Mouse (Mus musculus) left cerebral cortex, adult 11 months (tissue): ENCODE results near the gene Ccdc127.

Source experiments
- DNase-seq: peaks from one replicate; pipeline ENCODE4 v3.0.0; 2022; ENCODE audit warnings: low spot score

Gene Ccdc127

DNA sequence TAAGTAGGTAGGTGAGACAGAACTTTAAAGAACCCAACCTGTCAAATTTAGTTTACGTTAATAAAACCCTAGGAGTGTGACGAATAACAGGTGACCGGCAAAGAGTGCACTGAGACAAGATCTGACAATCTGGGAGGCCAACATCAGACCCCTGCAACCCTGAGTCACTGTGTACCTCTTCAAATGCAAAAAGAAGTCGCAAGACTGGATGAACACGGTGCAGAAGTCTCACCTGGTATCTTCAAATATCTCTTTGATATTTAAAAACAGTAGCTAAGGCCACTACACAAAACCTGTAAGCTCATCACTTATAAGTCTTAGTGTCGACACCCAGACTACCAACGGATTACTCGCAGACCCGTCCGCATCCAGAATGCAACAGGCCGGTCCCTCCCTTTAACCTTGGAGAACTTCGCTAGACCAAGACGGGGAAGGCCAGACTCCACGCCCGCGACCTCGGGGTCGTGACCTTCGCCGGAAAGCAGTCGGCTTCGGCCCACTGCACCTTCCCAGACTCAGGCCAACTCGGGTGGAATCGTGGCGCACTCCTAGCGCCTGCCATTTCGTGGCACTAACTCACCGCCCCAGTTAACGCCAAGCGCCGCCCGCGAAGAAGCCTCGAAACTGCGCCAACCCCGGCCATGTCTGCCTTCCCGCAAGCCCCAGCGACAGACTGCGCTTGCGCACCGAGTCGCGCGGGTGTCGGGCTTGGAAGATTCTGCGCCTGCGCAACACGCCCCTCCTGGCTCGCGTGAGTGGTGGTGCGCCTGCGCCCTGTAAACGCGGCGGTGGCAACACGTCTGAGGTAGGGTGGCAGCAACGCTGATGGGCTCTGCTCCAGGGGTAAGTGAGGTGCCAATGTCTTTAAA lies at the start of gene Ccdc127, which contains the start of gene Sdha:
TSS of gene Ccdc127 (plus strand) at position 744 of the 869 bp plus-strand sequence.
TSS of gene Sdha (minus strand) at position 715 of the 869 bp plus-strand sequence.
- peak; percentile 90 for DNase-seq

DNA sequence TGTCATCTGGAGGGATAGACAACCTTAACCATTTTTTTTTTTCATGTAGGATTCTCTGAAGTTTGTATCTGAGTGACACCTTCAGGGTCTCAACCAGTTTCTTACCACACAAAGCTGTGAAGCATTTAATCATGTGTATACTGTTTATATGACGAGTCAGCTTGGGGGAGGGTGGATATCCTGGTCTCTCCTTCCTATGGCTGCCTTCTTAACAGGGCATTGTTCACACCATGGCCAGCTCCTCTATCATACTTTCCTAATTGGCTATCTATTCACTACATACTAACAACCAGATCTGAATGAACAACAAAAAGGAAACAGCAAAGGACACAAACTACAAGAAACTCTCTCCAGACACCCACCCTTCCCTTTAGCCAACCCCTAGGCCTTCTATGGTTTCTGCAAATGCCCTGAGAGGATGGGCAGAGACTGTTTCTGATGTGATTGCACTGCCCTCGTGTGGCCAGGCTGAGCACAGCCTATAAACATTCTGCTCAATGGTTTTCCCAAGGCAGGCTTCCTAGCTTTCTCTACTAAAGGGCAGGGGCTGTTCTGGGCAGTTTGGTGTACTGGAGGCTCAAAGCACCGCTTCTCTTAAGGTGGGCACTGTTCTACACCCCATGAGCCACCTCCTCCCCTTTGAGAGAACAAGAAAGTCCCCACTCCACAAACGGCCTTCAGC lies 49.0 kb upstream of the Ccdc127 start:
- DNase-seq = peak; percentile 59

GRCm38 (mm10) chr13:74301607-74301984 lies 48.5 kb upstream of the Ccdc127 start:
- DNase-seq = no peak

DNA sequence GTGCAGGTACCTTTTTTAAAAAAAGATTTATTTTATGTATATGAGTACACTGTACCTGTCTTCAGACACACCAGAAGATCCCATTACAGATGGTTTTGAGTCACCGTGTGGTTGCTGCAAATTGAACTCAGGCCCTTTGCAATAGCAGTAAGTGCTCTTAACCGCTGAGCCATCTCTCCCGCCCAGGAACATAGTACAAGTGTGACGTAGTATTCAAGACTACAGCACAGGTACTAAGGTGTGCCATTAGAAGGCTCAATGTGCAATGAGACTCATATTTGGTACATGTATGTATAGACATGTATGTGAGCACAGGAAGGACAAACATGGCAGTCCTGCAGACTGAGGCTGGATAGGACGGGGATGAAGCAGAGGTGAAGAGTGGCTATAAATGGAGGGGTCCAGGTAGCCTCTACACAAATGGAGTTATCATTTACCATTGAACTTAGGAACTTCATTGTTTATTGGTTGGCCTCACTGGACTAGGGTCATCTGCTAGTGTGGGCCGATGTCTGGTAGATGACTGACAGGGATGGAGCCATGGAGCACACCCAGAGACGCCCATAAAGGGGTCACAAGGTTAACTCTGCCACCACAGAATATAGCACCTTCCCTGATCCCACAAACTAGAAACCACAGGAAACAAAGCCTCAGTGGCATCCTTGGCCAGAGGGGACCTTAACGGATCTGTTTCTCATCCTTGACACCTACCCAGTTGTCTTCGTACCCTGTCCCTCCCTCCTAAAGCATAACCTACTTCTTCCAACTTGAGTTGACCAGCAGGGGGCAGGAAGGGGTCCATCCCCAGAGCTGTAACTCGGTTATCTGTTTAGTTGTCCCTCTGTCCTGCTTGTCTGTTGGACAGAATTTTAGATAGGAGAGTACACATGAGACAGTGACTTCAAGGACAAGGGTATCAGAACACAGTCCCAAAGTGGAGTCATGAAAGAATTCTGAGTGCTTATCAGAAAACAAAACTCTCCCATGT lies 47.8 kb upstream of the Ccdc127 start:
- no peak for DNase-seq

DNA sequence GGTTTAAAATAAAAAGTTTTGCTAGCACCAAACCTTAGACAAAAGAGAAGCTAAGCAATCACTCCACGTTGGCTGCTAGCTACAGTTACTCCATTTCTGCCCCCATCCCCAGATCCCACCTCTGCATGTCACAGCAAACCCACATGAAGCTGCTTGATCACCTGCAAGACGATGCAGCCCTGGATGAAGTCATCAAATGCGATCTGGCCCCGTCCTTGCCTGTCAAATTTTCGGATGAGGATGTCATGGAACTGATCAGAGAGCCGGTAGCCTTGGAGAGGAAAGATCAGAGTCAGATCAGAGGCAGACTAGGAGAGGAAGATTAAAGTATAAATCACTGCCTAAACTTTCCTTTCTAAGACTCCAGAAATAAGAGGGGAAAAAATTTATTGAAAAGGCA lies 44.7 kb upstream of the Ccdc127 start:
- DNase-seq = no peak

GRCm38 (mm10) chr13:74305780-74306179 lies 44.3 kb upstream of the Ccdc127 start:
- no peak for DNase-seq

GRCm38 (mm10) chr13:74314616-74315015 lies 35.5 kb upstream of the Ccdc127 start:
- no peak for DNase-seq

DNA sequence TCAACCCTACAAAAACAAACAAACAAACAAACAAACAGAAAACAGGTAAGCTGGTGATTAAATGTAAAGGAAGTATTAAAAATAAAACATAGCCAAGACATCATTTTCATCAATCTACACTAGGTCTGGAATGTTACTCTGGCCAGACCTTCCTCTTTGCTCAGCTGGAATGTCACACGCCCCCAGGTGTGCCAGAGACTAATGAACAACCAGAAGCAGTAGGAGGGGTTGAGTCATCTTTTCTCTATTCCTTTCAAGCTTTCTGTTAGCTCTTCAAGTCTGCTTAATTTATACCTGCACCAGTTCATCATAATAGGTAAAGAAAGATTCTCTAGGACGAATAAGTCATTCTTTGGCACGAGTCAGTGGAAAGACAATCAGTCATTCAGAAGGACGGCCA lies 33.7 kb upstream of the Ccdc127 start:
- no peak for DNase-seq

- DNase-seq = no peak
Observed at GRCm38 (mm10) chr13:74316789-74317169, 33.3 kb upstream of the Ccdc127 start.

- peak; percentile 87 for DNase-seq
Observed at GRCm38 (mm10) chr13:74317170-74317849, 32.8 kb upstream of the Ccdc127 start, which contains the start of gene Pdcd6. Gene Pdcd6 (minus strand): TSS chr13:74317580.

DNA sequence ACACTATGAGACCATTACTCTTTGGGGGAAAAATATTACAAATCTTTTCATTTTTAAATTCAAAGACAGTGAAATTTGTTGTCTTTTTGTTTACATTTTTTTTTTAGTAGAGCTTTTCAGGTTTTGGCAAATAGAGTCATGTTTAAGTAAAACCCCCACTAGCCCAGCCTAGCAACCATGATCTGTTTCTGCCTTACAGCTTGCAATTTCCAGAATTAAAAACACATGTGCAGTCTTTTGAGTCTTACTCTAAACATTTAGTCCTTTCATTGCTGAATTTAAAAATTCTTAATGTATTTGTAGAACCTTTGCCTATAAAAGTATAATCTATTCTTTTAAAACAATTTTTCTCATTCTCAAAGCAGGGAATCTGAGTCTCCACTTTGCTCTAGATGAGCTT lies 20.8 kb upstream of the Ccdc127 start:
- DNase-seq = no peak

DNA sequence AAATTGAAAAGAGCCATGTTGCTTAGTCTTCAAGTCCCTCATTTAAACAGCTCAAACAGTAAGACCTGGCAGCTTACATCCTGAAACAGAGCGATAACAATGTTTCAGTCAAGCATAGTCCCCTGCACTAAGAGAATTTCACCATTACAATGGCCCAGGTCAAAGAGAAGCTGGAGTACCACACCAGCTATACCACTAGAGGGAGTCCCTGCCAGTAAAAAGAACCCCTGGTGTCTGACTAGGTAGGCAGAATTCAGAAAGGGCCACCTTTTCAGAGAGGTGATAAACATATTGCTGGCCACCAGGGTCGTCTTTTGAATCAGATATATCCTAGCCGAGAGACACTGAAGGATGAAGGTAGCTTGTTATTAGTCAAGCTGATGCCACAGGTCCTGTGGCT lies 9.1 kb upstream of the Ccdc127 start:
- no peak for DNase-seq

- no peak for DNase-seq
Observed at GRCm38 (mm10) chr13:74350435-74350906, 362 bp downstream of the Ccdc127 start.

DNA sequence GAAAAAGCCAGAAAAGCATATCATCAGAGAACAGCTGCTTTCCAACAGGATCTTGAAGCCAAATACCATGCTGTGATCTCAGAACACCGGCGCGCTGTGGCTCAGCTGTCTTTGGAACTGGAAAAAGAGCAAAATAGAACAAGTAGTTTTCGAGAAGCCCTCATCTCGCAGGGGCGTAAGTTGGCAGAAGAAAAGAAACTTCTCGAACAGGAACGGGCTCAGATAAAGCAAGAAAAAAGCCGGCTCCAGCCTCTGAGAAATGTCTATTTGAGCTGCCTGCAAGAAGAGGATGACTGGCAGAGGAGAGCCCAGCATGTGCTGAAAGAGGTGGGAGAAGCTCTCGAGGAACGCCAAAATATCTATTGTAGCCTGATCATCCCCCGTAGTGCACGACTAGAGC lies 6.4 kb downstream of the Ccdc127 start:
- DNase-seq = no peak

DNA sequence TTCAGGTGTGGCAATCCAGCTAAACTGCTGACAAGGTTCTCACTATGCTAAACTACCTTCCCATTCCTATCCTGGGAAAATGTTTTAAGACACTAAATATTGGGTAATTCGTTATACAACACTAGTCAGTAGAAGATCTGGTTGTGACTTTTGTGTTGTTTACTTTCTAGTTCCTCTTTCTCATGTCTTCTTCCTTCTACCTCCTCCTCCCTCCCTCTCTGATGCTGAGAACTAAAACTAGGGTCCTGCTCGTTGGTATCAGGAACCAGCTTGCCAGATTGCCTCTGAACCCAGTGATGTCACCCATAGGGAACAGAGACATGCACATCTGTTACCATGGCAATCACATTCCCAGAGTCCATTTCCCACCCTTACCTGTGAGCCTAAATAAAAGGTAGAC lies 12.1 kb downstream of the Ccdc127 start:
- no peak for DNase-seq

DNA sequence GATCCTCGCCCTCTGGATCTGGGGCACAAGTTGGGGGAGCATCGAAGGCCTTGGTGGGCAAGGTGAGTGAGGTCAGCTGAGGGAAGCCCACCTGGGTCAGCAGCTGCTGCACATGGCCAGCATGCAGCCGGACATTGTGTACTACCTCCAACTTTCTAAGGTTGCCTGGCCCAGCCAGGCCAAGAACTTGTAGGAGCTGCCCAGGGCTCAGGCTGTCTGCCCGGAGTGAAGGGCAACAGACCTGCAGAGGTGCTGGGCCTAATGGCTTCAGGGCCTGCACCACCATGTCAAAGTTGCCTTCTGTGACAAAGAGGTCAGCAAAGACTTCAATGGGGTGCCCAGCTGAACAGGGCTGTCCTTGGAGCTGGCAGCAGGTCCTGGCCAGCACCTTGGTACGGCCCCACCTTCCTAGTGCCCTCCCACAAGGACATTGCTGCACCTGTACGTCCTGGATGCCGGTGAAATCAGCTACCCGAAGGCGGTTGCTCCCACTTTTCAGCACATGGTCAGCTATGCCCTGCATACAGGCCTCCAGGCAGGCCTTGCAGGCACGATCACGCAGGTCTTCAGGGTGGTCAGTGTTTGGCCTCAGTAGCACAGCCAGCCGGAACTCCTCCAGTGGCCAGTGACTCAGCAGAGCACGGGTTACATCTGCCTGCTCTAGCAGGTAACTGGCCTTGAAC lies 13.2 kb downstream of the Ccdc127 start:
- DNase-seq = no peak

DNA sequence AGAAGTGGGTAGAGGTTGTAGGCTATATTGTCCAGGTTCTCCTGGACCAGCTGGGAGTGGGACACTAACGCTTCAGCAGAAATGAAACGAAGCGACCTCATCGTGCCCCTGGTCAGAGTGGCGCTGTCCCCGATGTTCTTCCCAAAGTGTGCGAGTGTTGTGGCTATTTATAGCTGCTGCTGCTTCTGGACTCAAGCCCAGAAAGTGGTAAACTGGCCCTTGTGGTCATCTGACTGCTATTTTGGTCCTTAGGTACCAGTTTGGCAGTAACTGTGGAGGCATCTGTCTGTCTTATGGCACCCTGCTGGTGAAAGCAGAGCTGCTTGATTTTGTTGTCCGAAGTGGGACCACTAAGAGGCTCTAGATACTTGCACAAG lies 13.7 kb downstream of the Ccdc127 start, which contains the start of gene Lrrc14b:
TSS of gene Lrrc14b (minus strand) at position 147 of the 377 bp plus-strand sequence.
- DNase-seq = no peak

DNA sequence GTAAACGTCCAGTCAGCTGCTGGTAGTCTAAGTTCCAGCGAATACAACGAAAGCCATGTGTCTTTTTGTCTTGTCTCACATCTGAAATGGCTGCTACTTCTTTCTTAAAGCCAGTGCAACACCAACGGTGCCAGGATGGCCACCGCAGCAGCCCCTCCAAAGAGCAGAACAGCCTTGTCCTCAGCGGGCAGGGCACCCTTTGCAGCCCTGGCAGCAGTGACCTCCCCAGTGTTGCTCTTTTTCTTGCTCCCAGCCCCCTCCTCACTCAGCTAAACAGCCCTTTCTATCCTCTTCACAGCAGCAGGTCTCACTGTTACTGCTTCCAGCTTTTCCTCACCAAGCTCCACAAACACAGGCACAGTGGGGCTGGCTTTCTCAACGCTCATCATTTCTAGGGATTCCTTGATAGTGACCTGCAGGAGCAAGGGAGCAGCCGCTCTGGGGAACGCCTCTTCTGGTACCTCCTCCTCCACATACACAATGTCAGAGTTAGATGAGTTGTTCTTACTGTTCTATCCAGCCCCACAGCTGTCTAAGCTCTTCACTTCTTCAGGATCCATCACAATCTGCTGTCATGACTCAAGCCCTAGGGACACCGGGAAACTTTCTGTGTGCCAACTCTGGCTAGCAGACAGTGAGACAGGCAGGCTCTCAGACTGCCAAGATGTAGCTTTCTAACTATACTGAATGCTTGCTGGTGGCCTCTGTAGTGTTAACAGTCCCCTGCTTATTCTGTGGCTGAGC lies 31.6 kb downstream of the Ccdc127 start:
- DNase-seq = no peak

GRCm38 (mm10) chr13:74382289-74382688 lies 32.2 kb downstream of the Ccdc127 start:
- DNase-seq = no peak

DNA sequence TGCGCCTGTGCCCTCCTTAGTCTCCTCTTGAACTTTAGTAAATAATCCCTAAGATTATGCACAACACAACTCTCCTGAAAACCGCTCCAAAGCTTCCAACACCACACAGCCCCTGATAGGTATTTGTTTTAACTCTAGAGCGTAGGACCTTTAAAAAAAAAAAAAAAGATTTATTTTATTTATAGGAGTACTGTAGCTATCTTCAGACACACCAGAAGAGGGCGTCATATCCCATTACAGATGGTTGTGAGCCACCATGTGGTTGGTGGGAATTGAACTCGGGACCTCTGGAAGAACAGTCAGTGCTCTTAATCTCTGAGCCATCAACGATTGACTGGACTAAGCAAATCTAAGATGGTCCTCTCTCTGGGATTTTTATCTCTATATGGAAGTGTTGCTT lies 39.6 kb downstream of the Ccdc127 start:
- DNase-seq = no peak
